Mouse (Mus musculus) gastrocnemius, postnatal 36 days (tissue): ENCODE measurements around the gene S100a10. TPM values are rescaled to one million over a fixed set of nuclear protein-coding genes. Genes with fewer than 3 reads are reported as not detected.

Experiments
- DNase-seq, 2 experiments: peaks; one replicate each; pipeline ENCODE4 v3.0.0; 2022
- intact Hi-C: fragments of 180-260 bp; cut with DNase I; formaldehyde crosslinking; loops from one replicate; pipeline ENCODE4 v1.15.1; 2025
- long read RNA-seq, 2 experiments: library from polyadenylated mRNA; stranded (forward); transcript quantifications; one replicate each; pipeline ENCODE4 v2.0.0; 2021
- total RNA-seq, 2 experiments: library from RNA; stranded (reverse); gene quantifications; 2 replicates each; pipeline ENCODE4 v1.2.3; 2021

Gene S100a10
- 10 to 100 TPM; 38.8 to 50.5 TPM for total RNA-seq
- long read RNA-seq, experiment 1, transcript S100a10-201 (3 exons, 685 nt): major isoform, 40 of 49 reads
- long read RNA-seq, experiment 1, partial matches to known transcripts: 9 of 49 reads
- long read RNA-seq, experiment 1, other reads (novel, unspliced or antisense): 0 of 49 reads
- long read RNA-seq, experiment 2, transcript S100a10-201 (3 exons, 685 nt): major isoform, 30 of 40 reads
- long read RNA-seq, experiment 2, partial matches to known transcripts: 10 of 40 reads
- long read RNA-seq, experiment 2, other reads (novel, unspliced or antisense): 0 of 40 reads

DNA sequence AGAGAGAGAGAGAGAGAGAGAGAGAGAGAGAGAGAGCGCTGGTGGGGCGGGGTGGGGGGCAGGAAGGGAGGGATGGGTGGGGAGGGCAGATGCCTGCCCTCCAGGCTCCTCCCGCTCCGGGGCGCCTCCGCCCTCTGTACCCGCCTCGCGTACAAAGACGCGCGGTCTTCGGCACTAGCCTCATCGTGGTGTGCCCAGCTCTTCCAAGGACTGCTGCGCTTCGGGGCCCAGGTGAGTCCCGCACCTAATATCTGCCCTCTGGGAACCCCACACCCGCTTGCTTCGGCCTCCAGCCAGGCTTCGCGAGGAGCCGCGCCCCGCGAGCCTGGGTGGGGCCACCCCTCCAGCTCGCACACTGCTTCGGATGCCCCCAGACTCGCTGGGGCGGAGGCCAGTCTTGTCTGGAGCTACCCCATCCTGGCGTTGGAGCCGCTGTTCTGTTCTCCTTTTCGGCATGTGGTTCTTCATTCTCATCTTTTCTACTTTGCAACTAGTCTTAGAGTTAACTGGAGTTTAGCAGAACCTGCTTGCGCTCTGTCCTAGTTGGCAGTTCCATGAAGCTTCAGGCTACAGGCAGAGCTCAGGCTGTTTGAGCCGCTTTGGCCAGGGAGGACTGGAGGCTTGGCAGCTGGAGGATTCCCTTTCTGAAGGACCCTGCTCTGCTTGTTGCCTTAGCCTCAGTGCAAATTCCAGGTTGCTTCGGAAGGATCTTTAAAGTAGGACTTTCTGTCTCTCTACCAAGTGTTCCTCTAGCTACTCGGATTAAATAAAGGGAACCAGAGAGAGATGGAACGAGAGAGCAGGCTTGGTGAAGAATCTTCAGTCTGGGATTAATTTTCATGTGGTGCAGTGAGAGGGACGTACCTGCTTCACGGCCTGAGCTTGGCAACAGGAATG is at the start of gene S100a10:
Gene S100a10 (plus strand): TSS at position 100 of the 897 bp plus-strand sequence.
- peak; percentile 66 to 72 for DNase-seq
- intact Hi-C loops: no loop called here

GRCm38 (mm10) chr3:93505960-93506863 is 48.7 kb upstream of the S100a10 start:
- intact Hi-C loops: no loop called here
- DNase-seq: peak in 1 of 2 experiments; percentile 13

- intact Hi-C loops: no loop called here
- no peak for DNase-seq
Measured at GRCm38 (mm10) chr3:93506881-93507325, 48.0 kb upstream of the S100a10 start.

- intact Hi-C loops: no loop called here
- DNase-seq: no peak
Measured at GRCm38 (mm10) chr3:93509301-93509700, 45.6 kb upstream of the S100a10 start.

- intact Hi-C loops: no loop called here
- DNase-seq: no peak
Measured at GRCm38 (mm10) chr3:93511036-93511435, 43.8 kb upstream of the S100a10 start.

DNA sequence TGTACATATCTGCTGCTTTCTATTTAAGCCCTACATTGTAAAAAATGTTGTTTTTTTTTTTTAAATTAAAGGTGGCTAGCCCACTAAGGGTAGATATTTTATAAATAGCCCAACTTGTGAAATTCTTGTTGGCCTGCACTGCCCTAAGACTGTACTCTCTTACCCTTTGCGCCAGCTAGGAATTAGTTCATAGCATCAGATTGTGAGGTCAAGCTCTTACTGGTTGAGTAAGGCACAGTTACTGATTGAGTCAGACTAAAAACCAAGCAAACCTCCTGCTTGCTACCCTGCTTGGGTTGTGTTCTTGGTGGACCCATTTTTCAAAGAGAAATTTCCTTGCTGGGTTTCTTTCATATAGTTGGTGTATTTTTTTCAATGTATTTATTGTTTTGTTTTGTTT is 43.1 kb upstream of the S100a10 start:
- DNase-seq: no peak
- intact Hi-C loops: no loop called here

DNA sequence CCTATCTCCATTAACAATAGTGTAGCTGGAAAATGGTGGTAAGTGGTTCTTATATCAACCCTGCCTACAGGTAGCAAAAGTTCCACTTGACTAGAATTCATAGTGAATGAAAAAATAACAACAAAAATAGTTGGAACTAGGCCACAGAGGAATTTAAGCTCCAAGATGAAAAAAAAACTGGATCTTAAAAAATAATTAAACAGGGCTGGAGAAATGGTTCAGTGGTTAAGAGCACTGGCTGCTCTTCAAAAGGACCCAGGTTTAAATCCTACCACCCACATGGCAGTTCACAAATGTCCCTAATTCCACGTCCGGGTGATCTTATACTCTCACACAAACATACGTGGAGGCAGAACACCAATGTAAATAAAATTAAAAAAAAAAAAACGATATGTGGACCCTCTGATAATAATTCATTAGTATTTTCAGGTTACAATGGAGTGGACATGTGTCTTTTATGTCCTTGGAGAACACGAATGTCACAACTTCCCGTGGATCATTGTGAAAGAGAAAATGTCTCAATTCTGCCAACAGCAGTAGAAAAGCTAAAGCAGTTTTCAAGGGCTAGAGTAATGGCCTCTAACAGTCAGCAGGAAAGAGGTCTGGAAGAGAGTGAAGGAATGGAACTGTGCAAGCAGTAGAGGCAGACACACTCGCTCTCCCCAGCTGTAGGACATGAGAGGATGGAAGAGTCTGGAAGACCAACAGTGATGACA is 42.3 kb upstream of the S100a10 start:
- no peak for DNase-seq
- intact Hi-C loops: no loop called here

- no peak for DNase-seq
- intact Hi-C loops: no loop called here
Measured at GRCm38 (mm10) chr3:93514628-93515027, 40.3 kb upstream of the S100a10 start.

GRCm38 (mm10) chr3:93517343-93517742 is 37.5 kb upstream of the S100a10 start:
- DNase-seq: no peak
- intact Hi-C loops: no loop called here

DNA sequence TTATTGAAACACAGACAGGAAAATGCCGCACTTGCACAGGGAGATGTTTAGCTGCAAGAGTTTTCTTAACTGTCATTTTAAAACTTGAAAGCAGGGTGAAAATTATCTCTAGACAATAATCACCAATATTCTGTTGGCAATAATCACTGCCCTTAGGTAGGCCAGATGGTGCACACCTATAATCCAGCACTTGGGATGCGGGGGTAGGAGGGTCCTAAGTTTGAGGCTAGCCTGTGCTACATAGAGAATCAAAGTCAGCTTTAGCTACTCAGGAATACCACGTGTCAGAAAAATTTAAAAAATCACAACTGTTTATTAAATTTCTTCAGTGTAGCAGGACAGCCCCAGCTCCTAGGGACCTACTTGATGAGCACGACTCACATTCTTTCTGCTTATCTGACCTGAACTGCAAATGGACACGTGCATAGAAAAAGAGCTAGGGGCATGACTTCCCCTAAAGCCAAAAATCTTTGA is 35.0 kb upstream of the S100a10 start:
- DNase-seq: no peak
- intact Hi-C loops: no loop called here

GRCm38 (mm10) chr3:93520330-93521193 is 34.3 kb upstream of the S100a10 start, which contains the start of gene S100a11:
TSS of gene S100a11 (plus strand) at chr3:93520488.
- peak; percentile 47 to 51 for DNase-seq
- intact Hi-C loops: no loop called here

DNA sequence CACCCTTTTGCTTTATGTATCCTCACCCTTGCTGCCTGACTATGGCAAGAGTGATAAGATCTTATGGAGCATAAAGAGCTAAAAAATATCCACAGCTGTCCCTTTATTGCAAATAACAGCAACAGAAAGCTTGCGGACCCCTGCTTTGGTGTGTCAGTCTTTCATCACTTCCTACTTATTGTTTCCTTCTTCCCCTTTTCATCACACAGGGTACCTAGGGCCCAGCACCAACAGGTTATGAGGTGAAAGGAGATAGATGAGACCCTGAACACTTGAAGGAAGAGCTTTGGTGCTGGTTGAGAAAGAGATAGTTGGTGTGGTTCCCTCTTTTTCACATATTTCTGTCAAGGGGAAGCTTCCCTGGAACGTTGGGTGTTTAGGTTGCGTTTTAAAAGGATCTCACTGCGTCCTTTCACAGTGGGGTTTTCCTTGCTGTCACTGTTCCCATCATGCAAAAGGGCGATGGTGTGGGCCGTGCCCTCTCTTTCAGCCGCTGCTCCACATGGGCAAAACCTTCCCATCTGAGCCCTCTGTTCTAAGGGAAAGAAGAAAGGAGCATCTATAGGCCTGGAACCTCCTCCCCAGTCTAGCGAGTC is 33.3 kb upstream of the S100a10 start:
- intact Hi-C loops: no loop called here
- no peak for DNase-seq

DNA sequence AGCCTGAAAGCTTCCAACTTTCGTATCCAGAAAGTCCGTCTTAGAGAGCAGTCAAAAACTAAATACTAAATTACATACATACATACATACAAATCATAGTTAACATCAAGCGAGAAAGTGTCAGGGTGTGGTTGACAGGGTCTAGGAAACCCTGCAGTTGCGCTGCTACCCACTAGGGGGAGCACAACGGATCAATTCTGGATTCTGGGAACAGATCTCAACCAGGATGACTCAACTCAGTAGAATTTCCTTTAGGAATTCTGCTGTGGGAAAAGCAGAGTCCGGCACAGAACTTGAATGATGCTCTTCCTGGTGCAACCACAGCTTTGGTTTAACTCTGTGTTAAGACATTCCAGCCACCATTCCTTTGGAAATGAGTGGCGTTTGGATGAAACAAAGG is 32.3 kb upstream of the S100a10 start:
- intact Hi-C loops: no loop called here
- peak; percentile 64 to 66 for DNase-seq

- intact Hi-C loops: no loop called here
- DNase-seq: no peak
Measured at GRCm38 (mm10) chr3:93527300-93527699, 27.6 kb upstream of the S100a10 start.

GRCm38 (mm10) chr3:93528807-93529206 is 26.1 kb upstream of the S100a10 start:
- no peak for DNase-seq
- intact Hi-C loops: no loop called here

DNA sequence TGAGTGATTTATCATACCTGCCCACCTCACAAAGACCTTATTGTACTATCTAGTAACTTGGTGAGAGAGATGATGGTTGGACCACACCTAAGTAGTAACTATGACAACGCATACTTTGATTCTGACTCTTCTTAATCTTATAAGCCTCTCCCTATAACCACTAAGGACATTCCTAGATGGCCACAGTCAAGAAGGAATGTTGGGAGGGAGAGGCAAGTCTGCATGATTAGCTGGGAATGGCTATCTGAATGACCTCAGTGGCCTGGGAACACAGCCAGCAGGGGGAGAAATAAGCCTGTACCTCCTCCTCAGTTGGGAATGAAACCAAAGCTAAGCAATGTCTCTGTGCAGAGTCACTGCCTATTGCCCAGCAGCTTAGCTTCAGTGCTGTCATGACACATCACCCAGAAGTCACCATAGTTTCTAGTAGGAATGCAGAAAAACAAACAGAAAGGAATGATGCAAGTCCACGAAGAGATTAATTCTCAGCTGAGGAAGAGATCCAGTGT is 17.8 kb upstream of the S100a10 start:
- intact Hi-C loops: no loop called here
- DNase-seq: peak; percentile 36 to 72

- intact Hi-C loops: no loop called here
- no peak for DNase-seq
Measured at GRCm38 (mm10) chr3:93538486-93538885, 16.4 kb upstream of the S100a10 start.

DNA sequence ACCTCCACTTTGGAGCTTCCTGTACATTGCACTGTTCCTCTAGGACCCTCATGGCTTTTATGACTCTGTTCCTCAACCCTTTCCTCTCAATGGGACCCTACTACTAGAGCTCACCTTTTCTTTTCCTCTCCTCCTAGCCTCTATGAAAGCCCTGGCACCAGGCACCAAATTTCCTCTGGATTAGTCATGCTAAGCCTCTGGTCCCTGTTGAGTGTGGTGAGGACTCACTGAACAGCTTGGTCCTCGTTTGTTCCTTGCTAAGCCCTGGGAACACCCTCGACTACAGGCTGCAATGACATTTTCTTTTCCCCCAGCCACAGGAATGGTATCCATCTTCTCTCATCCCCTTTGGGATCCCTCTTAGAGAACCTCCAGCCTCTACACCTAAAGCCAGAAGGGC is 13.4 kb upstream of the S100a10 start:
- intact Hi-C loops: no loop called here
- no peak for DNase-seq
